Mouse (Mus musculus) brown adipose tissue, adult 24 weeks (tissue): ENCODE measurements around the gene Gpd2. TPM values are rescaled to one million over a fixed set of nuclear protein-coding genes. Genes with fewer than 3 reads are reported as not detected.

ENCODE experiments used
- H3K27ac ChIP-seq: fragments of 200-500 bp; replicated peaks from 2 replicates; pipeline ENCODE4 v1.5.1; 2012; ENCODE audit warnings: low read depth, mild to moderate bottlenecking, low read length
- H3K4me1 ChIP-seq: fragments of 200-500 bp; 2 replicates; pipeline ENCODE4 v1.6.1; 2012; ENCODE audit warnings: low read length, mixed read lengths; ENCODE audit not compliant: control insufficient read depth, insufficient read depth, insufficient read length
- H3K4me3 ChIP-seq: fragments of 200-500 bp; 2 replicates; pipeline ENCODE4 v1.5.1; 2012; ENCODE audit warnings: low read depth, mild to moderate bottlenecking, low read length, moderate library complexity; ENCODE audit not compliant: insufficient read depth
- polyA plus RNA-seq: library from polyadenylated mRNA; stranded (reverse); fragments of >200 nt; gene quantifications from 2 replicates; pipeline ENCODE4 v1.2.4, GENCODE M21; 2012; ENCODE audit not compliant: missing spikeins, insufficient read depth, insufficient read length

Gpd2 gene
- polyA plus RNA-seq, 1 experiment, result 641 TPM

- H3K4me1 ChIP-seq, result 0 out of 2 replicates have a peak, but pooled peaks cover 4% of the 10 kb centered on the region
- no peak overlapping the region for H3K27ac ChIP-seq
- H3K4me3 ChIP-seq, result no peak overlapping the region
These were observed 66.8 kb downstream of the Gpd2 start for GRCm38 (mm10) chr2:57304212-57304611.

DNA sequence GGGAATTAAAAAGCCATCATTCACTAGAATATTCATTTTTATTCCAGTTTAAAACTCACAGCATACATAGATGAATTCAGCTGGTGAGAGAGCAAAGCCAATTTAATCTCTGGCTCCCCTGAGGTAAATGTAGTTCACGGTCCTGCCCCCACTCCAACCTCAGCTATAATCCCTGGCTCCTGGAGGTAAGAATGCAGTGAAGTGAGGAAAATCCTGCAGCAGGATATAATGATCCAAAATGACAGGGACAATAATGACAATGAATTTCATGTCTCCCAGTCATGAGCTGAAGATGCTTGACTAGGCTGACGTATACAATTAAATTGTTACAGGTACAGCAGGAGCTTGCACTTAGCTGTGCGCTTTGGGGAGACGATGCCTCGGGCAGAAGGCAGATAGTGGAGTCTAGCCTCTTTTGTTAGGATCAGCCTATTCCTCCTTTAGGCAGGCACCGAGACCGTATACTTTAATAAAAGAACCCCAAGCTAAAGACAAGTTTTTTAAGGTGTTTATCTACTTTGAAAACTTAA lies 74.9 kb downstream of the Gpd2 start:
- Histone ChIP-seq H3K4me1 (no peaks in the 10 kb centered on the region), H3K4me3 (no peak overlapping the region), H3K27ac (no peak overlapping the region)

GRCm38 (mm10) chr2:57316055-57316454 lies 78.6 kb downstream of the Gpd2 start:
- no peaks in the 10 kb centered on the region for H3K4me1 ChIP-seq
- H3K27ac ChIP-seq, result no peak overlapping the region
- no peak overlapping the region for H3K4me3 ChIP-seq

DNA sequence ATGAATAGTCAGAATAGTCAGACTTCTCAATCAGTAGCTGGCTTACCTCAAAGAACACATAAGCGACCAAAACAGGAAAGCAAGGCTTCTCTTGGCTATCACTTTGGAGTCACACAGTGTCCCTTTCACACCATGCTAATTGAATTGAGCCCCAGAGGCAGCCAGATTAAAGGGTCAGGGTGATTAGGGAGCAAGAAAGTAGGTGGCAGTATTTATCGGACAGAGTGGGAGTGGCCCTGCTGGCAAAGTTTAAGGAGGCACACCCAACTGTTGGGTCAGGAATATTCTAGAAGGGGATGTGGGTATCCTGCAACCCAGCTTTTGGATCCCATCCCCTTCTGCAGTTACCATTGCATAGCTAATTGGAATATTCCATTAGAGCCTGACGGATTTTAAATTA lies 80.9 kb downstream of the Gpd2 start:
- Histone ChIP-seq H3K4me1 (no peaks in the 10 kb centered on the region; the same call in 1 of the 2 replicates), H3K27ac (no peak overlapping the region), H3K4me3 (no peak overlapping the region)

DNA sequence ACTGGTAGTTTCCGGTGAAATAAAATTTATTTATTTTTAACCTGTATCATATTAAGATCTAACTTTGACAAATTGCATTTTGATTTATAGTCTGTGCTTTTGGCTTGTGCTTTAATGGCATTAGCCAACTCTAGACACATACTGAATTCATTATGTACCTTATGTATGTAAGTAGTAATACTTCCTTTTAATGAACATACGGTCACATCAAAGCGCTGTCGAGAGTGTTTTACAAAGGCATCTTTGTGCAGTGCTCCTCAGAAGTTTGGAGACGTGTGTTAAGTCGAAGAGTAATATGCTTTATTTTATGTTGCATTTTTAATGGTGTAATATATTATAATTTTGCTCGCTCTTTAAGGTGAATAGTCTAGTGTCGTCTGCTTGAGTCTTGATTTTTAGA lies 88.7 kb downstream of the Gpd2 start:
- Histone ChIP-seq H3K4me3 (no peak overlapping the region), H3K27ac (peak overlapping the region; percentile 44; the same call in 1 of the 2 replicates), H3K4me1 (no peaks in the 10 kb centered on the region; the same call in 1 of the 2 replicates)

DNA sequence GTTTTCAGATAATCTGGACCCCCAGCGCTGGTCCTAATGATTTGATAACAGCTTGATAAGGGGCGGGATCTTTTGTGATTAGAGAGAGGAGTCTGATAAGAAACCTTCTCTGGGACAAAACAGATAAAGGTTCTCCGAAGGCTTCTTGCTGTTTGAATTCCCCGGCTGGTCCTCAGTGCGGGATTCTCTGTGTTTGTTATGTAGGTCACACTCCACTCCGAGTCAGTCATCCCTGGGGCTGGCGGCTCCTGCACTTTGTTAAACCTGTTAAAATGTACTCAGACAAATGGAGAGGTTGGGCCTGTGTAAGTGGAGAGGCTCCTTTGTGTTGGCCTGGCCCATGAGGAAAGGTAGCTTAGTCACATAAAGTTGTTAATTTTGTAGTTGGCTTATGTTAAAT lies 91.9 kb downstream of the Gpd2 start:
- no peak overlapping the region for H3K27ac ChIP-seq

DNA sequence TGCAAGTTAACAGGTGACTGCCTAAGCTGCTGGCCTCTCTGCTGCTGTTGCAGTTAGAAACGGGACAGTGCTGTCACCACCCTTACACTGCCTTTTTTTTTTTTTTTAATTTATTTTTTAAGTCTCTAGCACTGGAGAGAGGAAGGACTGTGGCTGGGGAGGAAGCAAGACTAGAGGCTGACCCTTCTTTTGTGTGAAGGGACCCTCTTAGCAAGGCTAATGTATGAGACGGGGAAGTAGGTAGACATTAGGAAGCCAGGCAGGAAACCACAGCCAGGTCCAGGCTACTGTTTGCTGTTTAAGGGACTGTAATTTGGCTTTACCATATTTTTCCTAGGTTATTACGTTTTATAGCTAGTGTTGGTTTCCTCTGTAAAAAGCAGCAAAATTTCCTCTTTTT lies 93.4 kb downstream of the Gpd2 start:
- no peaks in the 10 kb centered on the region for H3K4me1 ChIP-seq
- no peak overlapping the region for H3K27ac ChIP-seq
- H3K4me3 ChIP-seq, result no peak overlapping the region

More for the DNA sequence above, 91.9 kb downstream of the Gpd2 start:
- H3K4me3 ChIP-seq, result no peak overlapping the region
- H3K4me1 ChIP-seq, result no peaks in the 10 kb centered on the region

DNA sequence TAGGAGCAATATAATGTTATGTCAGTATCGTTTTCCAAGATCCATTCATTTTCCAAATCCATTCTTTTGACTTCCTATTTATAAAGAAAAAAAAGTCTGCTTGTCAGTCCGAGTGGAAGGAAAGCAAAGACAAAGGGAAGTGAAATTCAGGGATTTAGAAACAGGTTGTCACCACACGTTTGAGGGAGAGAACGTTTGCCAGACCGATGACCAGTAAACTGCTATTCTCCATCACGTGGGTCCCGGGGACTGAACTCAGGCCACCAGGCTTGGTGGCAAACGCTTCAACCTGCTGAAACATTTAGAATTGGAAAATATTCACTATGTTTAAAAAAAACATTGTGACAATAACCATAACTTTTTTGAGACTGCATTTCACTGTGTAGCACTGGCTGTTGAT lies 93.8 kb downstream of the Gpd2 start:
- H3K27ac ChIP-seq, result no peak overlapping the region
- no peak overlapping the region for H3K4me3 ChIP-seq
- no peaks in the 10 kb centered on the region for H3K4me1 ChIP-seq

DNA sequence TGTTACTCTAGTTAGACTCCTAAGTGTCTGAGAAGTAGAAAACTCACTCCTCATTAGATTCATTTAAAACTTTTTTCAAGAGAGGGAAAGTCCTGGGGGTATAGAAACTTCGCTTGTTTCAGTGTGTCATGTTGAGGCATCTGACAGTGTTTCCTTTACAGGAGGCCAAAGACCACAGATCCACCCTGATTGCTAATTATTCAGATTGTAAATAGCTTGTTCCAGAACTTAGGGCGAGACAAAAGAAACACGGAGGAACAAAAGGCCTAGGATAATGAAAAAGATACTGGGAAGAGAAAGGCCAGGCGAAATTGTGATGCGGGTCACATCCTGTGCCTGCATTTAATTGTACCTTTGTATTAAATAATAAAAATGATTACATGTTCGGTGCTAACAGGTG lies 96.0 kb downstream of the Gpd2 start:
- H3K4me3 ChIP-seq, result no peak overlapping the region
- no peak overlapping the region for H3K27ac ChIP-seq
- H3K4me1 ChIP-seq, result no peaks in the 10 kb centered on the region

DNA sequence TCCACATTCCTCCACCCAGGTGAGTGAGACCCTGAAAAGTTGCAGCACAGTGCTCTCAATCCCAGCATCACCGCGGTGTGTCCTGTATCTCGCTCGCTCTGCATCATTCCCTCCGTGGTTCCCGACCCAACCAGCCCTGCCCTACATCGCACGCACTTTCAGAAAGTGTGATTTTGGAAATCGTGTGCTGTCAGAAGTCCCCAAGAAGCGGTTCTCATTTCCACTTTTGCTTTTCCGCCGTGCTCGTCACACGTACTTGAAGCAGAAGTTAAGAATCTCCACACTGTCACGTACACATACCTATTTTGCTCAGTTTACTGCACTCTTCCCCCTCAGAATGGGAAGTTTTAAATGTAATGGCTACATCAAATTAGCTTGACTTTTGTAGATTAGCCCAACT lies 98.0 kb downstream of the Gpd2 start:
- Histone ChIP-seq H3K27ac (no peak overlapping the region), H3K4me3 (no peak overlapping the region)

GRCm38 (mm10) chr2:57338779-57339178 lies 101.3 kb downstream of the Gpd2 start:
- Histone ChIP-seq H3K27ac (no peak overlapping the region), H3K4me1 (no peaks in the 10 kb centered on the region), H3K4me3 (no peak overlapping the region)

More for the DNA sequence above, 98.0 kb downstream of the Gpd2 start:
- no peaks in the 10 kb centered on the region for H3K4me1 ChIP-seq

- no peak overlapping the region for H3K4me3 ChIP-seq
- H3K27ac ChIP-seq, result no peak overlapping the region
- H3K4me1 ChIP-seq, result no peaks in the 10 kb centered on the region
These were observed 105.5 kb downstream of the Gpd2 start for GRCm38 (mm10) chr2:57342910-57343309.

DNA sequence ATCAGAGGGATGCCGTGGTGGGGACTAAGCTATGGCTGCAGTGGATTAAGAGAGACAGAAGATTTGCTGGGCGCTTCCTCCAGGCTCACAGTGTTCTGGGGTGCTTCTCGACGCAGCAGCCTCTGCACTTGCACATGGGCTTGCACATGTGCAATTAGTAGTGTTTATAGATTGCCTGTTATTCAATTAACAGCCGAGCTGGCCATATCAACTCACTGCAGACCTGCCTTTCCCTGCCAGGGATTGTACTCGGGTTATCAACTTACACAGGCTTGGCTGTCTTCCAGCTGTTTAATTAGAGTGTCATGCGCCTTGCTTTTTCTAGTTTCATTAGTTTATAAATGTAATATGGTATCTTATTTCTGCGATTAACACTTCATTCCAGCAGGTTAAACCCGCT lies 113.2 kb downstream of the Gpd2 start:
- Histone ChIP-seq H3K4me1 (no peaks in the 10 kb centered on the region), H3K27ac (no peak overlapping the region), H3K4me3 (no peak overlapping the region)

DNA sequence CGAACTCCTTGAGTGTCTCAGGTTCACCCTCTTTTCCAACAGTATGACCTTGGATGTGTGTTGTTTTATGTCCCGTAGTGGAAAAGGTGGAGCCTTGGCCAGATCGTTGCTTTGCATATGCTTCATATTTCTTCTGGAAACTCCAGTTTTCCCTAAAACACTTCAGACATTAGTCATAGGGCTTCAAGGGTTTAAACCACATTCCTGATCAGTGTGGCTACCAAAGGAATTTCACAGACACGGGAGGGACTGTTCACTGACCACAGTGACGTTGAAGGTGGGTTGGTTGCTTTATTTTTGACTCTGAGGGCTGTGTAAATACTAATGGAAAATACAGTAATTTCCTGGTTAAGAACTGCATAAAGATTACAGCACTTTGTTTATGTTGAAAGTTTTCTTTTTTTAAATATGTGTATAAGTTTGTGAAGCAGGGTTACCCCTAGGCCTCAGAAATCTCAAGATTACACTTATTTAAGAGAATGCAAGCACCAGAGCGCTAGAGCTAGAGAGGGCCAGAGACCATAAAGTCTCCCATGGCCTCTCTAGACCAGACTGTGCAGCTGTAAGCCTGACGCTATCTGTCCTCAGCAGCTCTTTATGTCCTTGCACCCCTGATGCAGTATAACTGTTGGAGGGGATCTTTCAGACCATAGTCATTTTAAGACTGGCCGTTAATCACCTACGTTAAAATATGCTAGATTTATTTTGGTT lies 116.4 kb downstream of the Gpd2 start:
- Histone ChIP-seq H3K4me3 (no peak overlapping the region), H3K4me1 (no peaks in the 10 kb centered on the region), H3K27ac (no peak overlapping the region)

GRCm38 (mm10) chr2:57354848-57355247 lies 117.4 kb downstream of the Gpd2 start:
- Histone ChIP-seq H3K4me3 (no peak overlapping the region), H3K27ac (no peak overlapping the region), H3K4me1 (no peaks in the 10 kb centered on the region)

GRCm38 (mm10) chr2:57356222-57356822 lies 118.9 kb downstream of the Gpd2 start:
- Histone ChIP-seq H3K4me1 (no peaks in the 10 kb centered on the region), H3K4me3 (no peak overlapping the region), H3K27ac (no peak overlapping the region)
